Mouse (Mus musculus): ENCODE results near the gene Olfr1287. TPM values are rescaled to one million over a fixed set of nuclear protein-coding genes. Genes with fewer than 3 reads are reported as not detected.

Gene Olfr1287
- not detected in 2 replicates for polyA plus RNA-seq (2016; fragmentation: Nextera tagmentation; extraction: Ambion mirVana)

GRCm38 (mm10) chr2:111448842-111449241 is at the start of gene Olfr1287:
Olfr1287 (plus strand) TSS chr2:111449142.
- no peaks in the 10 kb centered on the region for H3K27me3 ChIP-seq
- no peak within 1 kb of the TSS for H3K9ac ChIP-seq (replicated peaks)
- ATAC-seq (ENCODE audit: insufficient number of reproducible peaks, insufficient read depth, low FRiP score, low TSS enrichment, low read depth): no peak
- H3K27ac ChIP-seq: no peak within 1 kb of the TSS
- H3K4me1 ChIP-seq (replicated peaks): no peaks in the 10 kb centered on the region
- no peak within 1 kb of the TSS for H3K4me2 ChIP-seq
- H3K4me3 ChIP-seq (replicated peaks): no peak within 1 kb of the TSS
- no peaks in the 10 kb centered on the region for H3K36me3 ChIP-seq
- no peaks in the 10 kb centered on the region for H3K9me3 ChIP-seq
- 79% methylated on average over 1 of the region's 1 CpGs for WGBS

- no peaks in the 10 kb centered on the region for H3K36me3 ChIP-seq
- ATAC-seq (ENCODE audit: insufficient number of reproducible peaks, insufficient read depth, low FRiP score, low TSS enrichment, low read depth): no peak
- H3K4me2 ChIP-seq: no peak within 1 kb of the TSS
- H3K4me3 ChIP-seq (replicated peaks): no peak within 1 kb of the TSS
- no peak within 1 kb of the TSS for H3K27ac ChIP-seq
- no peaks in the 10 kb centered on the region for H3K4me1 ChIP-seq (replicated peaks)
- no peak within 1 kb of the TSS for H3K9ac ChIP-seq (replicated peaks)
- H3K27me3 ChIP-seq: no peaks in the 10 kb centered on the region
- WGBS: 57% methylated on average over 1 of the region's 1 CpGs
- no peaks in the 10 kb centered on the region for H3K9me3 ChIP-seq
Measured at GRCm38 (mm10) chr2:111422931-111423330, 26.0 kb upstream of the Olfr1287 start, which contains the start of gene Olfr1286. Olfr1286 (minus strand) TSS chr2:111423115.

GRCm38 (mm10) chr2:111473801-111474200 is 24.9 kb downstream of the Olfr1287 start, which contains the start of gene Olfr1288:
Olfr1288 (plus strand) TSS chr2:111474101.
- Histone ChIP-seq H3K36me3 (no peaks in the 10 kb centered on the region), H3K4me3 (replicated peaks) (no peak within 1 kb of the TSS), H3K27ac (no peak within 1 kb of the TSS), H3K4me2 (no peak within 1 kb of the TSS), H3K9ac (replicated peaks) (no peak within 1 kb of the TSS), H3K27me3 (no peaks in the 10 kb centered on the region), H3K9me3 (no peaks in the 10 kb centered on the region), H3K4me1 (replicated peaks) (no peaks in the 10 kb centered on the region)
- 88% methylated on average over 1 of the region's 1 CpGs for WGBS
- no peak for ATAC-seq (ENCODE audit: insufficient number of reproducible peaks, insufficient read depth, low FRiP score, low TSS enrichment, low read depth)

- Histone ChIP-seq H3K36me3 (no peaks in the 10 kb centered on the region), H3K4me3 (replicated peaks) (no peak within 1 kb of the TSS), H3K27me3 (no peaks in the 10 kb centered on the region), H3K9me3 (no peaks in the 10 kb centered on the region), H3K27ac (no peak within 1 kb of the TSS), H3K4me1 (replicated peaks) (no peaks in the 10 kb centered on the region), H3K4me2 (no peak within 1 kb of the TSS), H3K9ac (replicated peaks) (no peak within 1 kb of the TSS)
- 67% methylated on average over 1 of the region's 1 CpGs for WGBS
- no peak for ATAC-seq (ENCODE audit: insufficient number of reproducible peaks, insufficient read depth, low FRiP score, low TSS enrichment, low read depth)
Measured at GRCm38 (mm10) chr2:111480519-111480918, 31.6 kb downstream of the Olfr1287 start, which contains the start of gene Olfr1289. Olfr1289 (plus strand) TSS chr2:111480819.

- Histone ChIP-seq H3K4me3 (replicated peaks) (no peak within 1 kb of the TSS), H3K9ac (replicated peaks) (no peak within 1 kb of the TSS), H3K4me2 (no peak within 1 kb of the TSS), H3K27ac (no peak within 1 kb of the TSS), H3K4me1 (replicated peaks) (no peaks in the 10 kb centered on the region), H3K9me3 (no peaks in the 10 kb centered on the region), H3K36me3 (no peaks in the 10 kb centered on the region), H3K27me3 (no peaks in the 10 kb centered on the region)
- no peak for ATAC-seq (ENCODE audit: insufficient number of reproducible peaks, insufficient read depth, low FRiP score, low TSS enrichment, low read depth)
- WGBS: 78% methylated on average over 5 of the region's 5 CpGs
Measured at GRCm38 (mm10) chr2:111493729-111494128, 44.8 kb downstream of the Olfr1287 start, which contains the start of gene Olfr1290. Olfr1290 (minus strand) TSS chr2:111493829.

- ATAC-seq (ENCODE audit: insufficient number of reproducible peaks, insufficient read depth, low FRiP score, low TSS enrichment, low read depth): no peak
- Histone ChIP-seq H3K4me3 (replicated peaks) (no peak within 1 kb of the TSS), H3K9me3 (no peaks in the 10 kb centered on the region), H3K4me1 (replicated peaks) (no peaks in the 10 kb centered on the region), H3K36me3 (no peaks in the 10 kb centered on the region), H3K27me3 (no peaks in the 10 kb centered on the region), H3K4me2 (no peak within 1 kb of the TSS), H3K27ac (no peak within 1 kb of the TSS), H3K9ac (replicated peaks) (no peak within 1 kb of the TSS)
- 89% methylated on average over 3 of the region's 3 CpGs for WGBS
Measured at GRCm38 (mm10) chr2:111496880-111497279, 47.9 kb downstream of the Olfr1287 start, which contains the start of gene Olfr1291-ps1. Olfr1291-ps1 (plus strand) TSS chr2:111497180.

Other genes with a start within 250 kb of the Olfr1287 start
- gene 4930430A15Rik, start 219.5 kb upstream of the Olfr1287 start, polyA plus RNA-seq (2016; fragmentation: Nextera tagmentation; extraction: Ambion mirVana): not detected in 2 replicates
- gene Olfr1275, start 213.9 kb upstream of the Olfr1287 start, polyA plus RNA-seq (2016; fragmentation: Nextera tagmentation; extraction: Ambion mirVana): not detected in 2 replicates
- gene Olfr1276, start 194.6 kb upstream of the Olfr1287 start, polyA plus RNA-seq (2016; fragmentation: Nextera tagmentation; extraction: Ambion mirVana): not detected in 2 replicates
- gene Olfr1277, start 175.0 kb upstream of the Olfr1287 start, polyA plus RNA-seq (2016; fragmentation: Nextera tagmentation; extraction: Ambion mirVana): not detected in 2 replicates
- gene Olfr1278, start 159.0 kb upstream of the Olfr1287 start, polyA plus RNA-seq (2016; fragmentation: Nextera tagmentation; extraction: Ambion mirVana): not detected in 2 replicates
- not detected in 2 replicates for gene Olfr1279, start 148.5 kb upstream of the Olfr1287 start, polyA plus RNA-seq (2016; fragmentation: Nextera tagmentation; extraction: Ambion mirVana)
- gene Olfr1280, start 135.1 kb upstream of the Olfr1287 start, polyA plus RNA-seq (2016; fragmentation: Nextera tagmentation; extraction: Ambion mirVana): not detected in 2 replicates
- not detected in 2 replicates for gene Olfr1281, start 122.6 kb upstream of the Olfr1287 start, polyA plus RNA-seq (2016; fragmentation: Nextera tagmentation; extraction: Ambion mirVana)
- not detected in 2 replicates for gene Olfr1282, start 113.1 kb upstream of the Olfr1287 start, polyA plus RNA-seq (2016; fragmentation: Nextera tagmentation; extraction: Ambion mirVana)
- not detected in 2 replicates for gene Olfr1283, start 82.4 kb upstream of the Olfr1287 start, polyA plus RNA-seq (2016; fragmentation: Nextera tagmentation; extraction: Ambion mirVana)
- not detected in 2 replicates for gene Olfr1284, start 73.6 kb upstream of the Olfr1287 start, polyA plus RNA-seq (2016; fragmentation: Nextera tagmentation; extraction: Ambion mirVana)
- not detected in 2 replicates for gene Olfr1286, start 26.0 kb upstream of the Olfr1287 start, polyA plus RNA-seq (2016; fragmentation: Nextera tagmentation; extraction: Ambion mirVana)
- gene Olfr1288, start 25.0 kb downstream of the Olfr1287 start, polyA plus RNA-seq (2016; fragmentation: Nextera tagmentation; extraction: Ambion mirVana): not detected in 2 replicates
- gene Olfr1289, start 31.7 kb downstream of the Olfr1287 start, polyA plus RNA-seq (2016; fragmentation: Nextera tagmentation; extraction: Ambion mirVana): not detected in 2 replicates
- not detected in 2 replicates for gene Olfr1290, start 44.7 kb downstream of the Olfr1287 start, polyA plus RNA-seq (2016; fragmentation: Nextera tagmentation; extraction: Ambion mirVana)
- gene Olfr1291-ps1, start 48.0 kb downstream of the Olfr1287 start, polyA plus RNA-seq (2016; fragmentation: Nextera tagmentation; extraction: Ambion mirVana): not detected in 2 replicates
- not detected in 2 replicates for gene Olfr1293-ps, start 76.1 kb downstream of the Olfr1287 start, polyA plus RNA-seq (2016; fragmentation: Nextera tagmentation; extraction: Ambion mirVana)
- not detected in 2 replicates for gene Olfr1294, start 91.1 kb downstream of the Olfr1287 start, polyA plus RNA-seq (2016; fragmentation: Nextera tagmentation; extraction: Ambion mirVana)
- not detected in 2 replicates for gene Olfr1295, start 120.5 kb downstream of the Olfr1287 start, polyA plus RNA-seq (2016; fragmentation: Nextera tagmentation; extraction: Ambion mirVana)
- gene Olfr1297, start 177.4 kb downstream of the Olfr1287 start, polyA plus RNA-seq (2016; fragmentation: Nextera tagmentation; extraction: Ambion mirVana): not detected in 2 replicates
- gene Olfr1298, start 200.1 kb downstream of the Olfr1287 start, polyA plus RNA-seq (2016; fragmentation: Nextera tagmentation; extraction: Ambion mirVana): not detected in 2 replicates
- not detected in 2 replicates for gene Olfr1299, start 212.3 kb downstream of the Olfr1287 start, polyA plus RNA-seq (2016; fragmentation: Nextera tagmentation; extraction: Ambion mirVana)